ENCODE assay signal across 11 mouse cellular contexts in genomic region chr3:115768761-115769530, GRCm38 (mm10). TPM values are rescaled to one million over a fixed set of nuclear protein-coding genes. Genes with fewer than 3 reads are reported as not detected.
A peak's percentile ranks its signal among the peaks of the same experiment; 100 is the strongest.
DNase-seq lines count a peak whose midpoint lies in the region; ATAC-seq and TF ChIP-seq lines count a peak whose summit lies in the region.
"Had no signal": no experiment of that assay in that cellular context is flagged by ENCODE, and none has a peak within 500 bp of the region (broad histone marks: within the 10 kb centered on the region; RNA-seq: fewer than 3 reads in every experiment).

No protein-coding gene starts in this region.

- no peak for DNase-seq in CH12.LX (ENCODE audit: extremely low read depth)
- peak; percentile 57 for DNase-seq in adrenal gland, postnatal 14 days
- DNase-seq in heart, postnatal 0 days (ENCODE audit: low spot score) = peak; percentile 77
- no peak for DNase-seq in natural killer cell, adult 2 months (ENCODE audit: low spot score in 2 of 2)
- DNase-seq in left cerebral cortex, adult 11 months (ENCODE audit: low spot score) = no peak
- no peak for DNase-seq in yolk sac, embryonic 10.5 days (ENCODE audit: low spot score)
- DNase-seq in spleen, adult 18-20 months = no peak
- DNase-seq: cerebellum, postnatal 14 days had no signal

- H3K4me3 ChIP-seq in CH12.LX (replicated peaks in 1 of 3; ENCODE audit: low read depth in 2 of 3, low read length in 2 of 3, poor library complexity in 1 of 3) = no peak overlapping the region
- H3K4me3 ChIP-seq in heart, postnatal 0 days (ENCODE audit: low read depth, low read length) = no peak overlapping the region
- no peak overlapping the region for H3K4me3 ChIP-seq in liver, embryonic 12.5 days
- H3K4me3 ChIP-seq: hindbrain, embryonic 13.5 days had no signal

- TF ChIP-seq CTCF in CH12.LX (conservative IDR thresholded peaks at IDR 0.05 in 1 of 2, IDR thresholded peaks at IDR 0.05 in 1 of 2; ENCODE audit: low read depth in 2 of 2, low read length in 2 of 2) = no peak
- TF ChIP-seq CTCF in heart, postnatal 0 days (IDR thresholded peaks at IDR 0.05; ENCODE audit: low read depth) = no peak

- H3K79me2 ChIP-seq in CH12.LX (replicated peaks; ENCODE audit: control insufficient read depth, extremely low read depth, insufficient read depth, poor library complexity, severe bottlenecking) = no peaks in the 10 kb centered on the region

- H3K4me2 ChIP-seq in CH12.LX (ENCODE audit: insufficient read depth, low read depth, poor library complexity, severe bottlenecking) = no peak overlapping the region
- no peak overlapping the region for H3K4me2 ChIP-seq in heart, postnatal 0 days (ENCODE audit: low read depth, low read length)
- H3K4me2 ChIP-seq in liver, embryonic 12.5 days = no peak overlapping the region
- H3K4me2 ChIP-seq: hindbrain, embryonic 13.5 days had no signal

- dilution Hi-C loops in CH12.LX (cut with MboI; ENCODE audit: extremely low pct_ligation_motif_present, extremely low pct_unique_long_range_greater_than_20kb, low sequenced_read_pairs) = no loop called here

- H3K36me3 ChIP-seq in CH12.LX (replicated peaks in 1 of 2; ENCODE audit: control insufficient read depth in 1 of 2, insufficient read depth in 1 of 2, low read length in 1 of 2) = no peaks in the 10 kb centered on the region
- H3K36me3 ChIP-seq in heart, postnatal 0 days (replicated peaks; ENCODE audit: control insufficient read depth, insufficient read depth, low read length) = no peaks in the 10 kb centered on the region
- H3K36me3 ChIP-seq in liver, embryonic 12.5 days = no peaks in the 10 kb centered on the region
- H3K36me3 ChIP-seq: hindbrain, embryonic 13.5 days had no signal

- H3K9me3 ChIP-seq in CH12.LX (replicated peaks; ENCODE audit: low read length) = no peaks in the 10 kb centered on the region
- no peaks in the 10 kb centered on the region for H3K9me3 ChIP-seq in heart, postnatal 0 days (replicated peaks; ENCODE audit: control insufficient read depth, low read length)
- H3K9me3 ChIP-seq in liver, embryonic 12.5 days (replicated peaks) = no peaks in the 10 kb centered on the region
- H3K9me3 ChIP-seq: hindbrain, embryonic 13.5 days had no signal

- TF ChIP-seq EP300 in CH12.LX (IDR thresholded peaks at IDR 0.05; ENCODE audit: low read length) = no peak
- peak; percentile 95 for TF ChIP-seq EP300 in heart, postnatal 0 days (IDR thresholded peaks at IDR 0.05; ENCODE audit: low read depth)

- no peak for TF ChIP-seq POLR2A in CH12.LX (IDR thresholded peaks at IDR 0.05; ENCODE audit: low read depth, low read length)

- H3K9ac ChIP-seq in CH12.LX (ENCODE audit: insufficient read depth, low read depth) = no peak overlapping the region
- no peak overlapping the region for H3K9ac ChIP-seq in heart, postnatal 0 days (replicated peaks; ENCODE audit: low read depth, low read length)
- no peak overlapping the region for H3K9ac ChIP-seq in liver, embryonic 12.5 days
- H3K9ac ChIP-seq: hindbrain, embryonic 13.5 days had no signal

- TF ChIP-seq RAD21 in CH12.LX (IDR thresholded peaks at IDR 0.05; ENCODE audit: low read depth, low read length) = no peak

- 0 out of 4 replicates have a peak, but pooled peaks cover 0 to 2% of the 10 kb centered on the region in 2 experiments for H3K4me1 ChIP-seq in CH12.LX (ENCODE audit: control insufficient read depth in 1 of 2, insufficient read depth in 2 of 2)
- peaks cover 10% of the 10 kb centered on the region for H3K4me1 ChIP-seq in heart, postnatal 0 days (ENCODE audit: control insufficient read depth, insufficient read depth)
- no peaks in the 10 kb centered on the region for H3K4me1 ChIP-seq in liver, embryonic 12.5 days
- H3K4me1 ChIP-seq: hindbrain, embryonic 13.5 days had no signal

- peak; percentile 79 for ATAC-seq in heart, postnatal 0 days (ENCODE audit: insufficient read depth, low read depth)
- peak; percentile 37; the same call in 1 of the 2 replicates for ATAC-seq in liver, embryonic 12.5 days

- H3K27me3 ChIP-seq in CH12.LX (replicated peaks) = no peaks in the 10 kb centered on the region
- no peaks in the 10 kb centered on the region for H3K27me3 ChIP-seq in heart, postnatal 0 days (ENCODE audit: control insufficient read depth, insufficient read depth, low read length)
- H3K27me3 ChIP-seq in liver, embryonic 12.5 days (replicated peaks) = no peaks in the 10 kb centered on the region
- H3K27me3 ChIP-seq: hindbrain, embryonic 13.5 days had no signal

- no peak overlapping the region for H3K27ac ChIP-seq in CH12.LX (ENCODE audit: insufficient read depth, low read depth)
- H3K27ac ChIP-seq in heart, postnatal 0 days (ENCODE audit: low read depth) = peak overlapping the region; percentile 86
- H3K27ac ChIP-seq in liver, embryonic 12.5 days = no peak overlapping the region
- H3K27ac ChIP-seq: hindbrain, embryonic 13.5 days; macrophage had no signal

- WGBS in heart, postnatal 0 days = 67% methylated on average over 19 of the region's 19 CpGs
- 51% methylated on average over 19 of the region's 19 CpGs for WGBS in liver, embryonic 12.5 days (ENCODE audit: insufficient replicate concordance)

- in situ Hi-C loops in CH12.LX (cut with MboI; ENCODE audit: low pct_ligation_motif_present, low pct_unique_long_range_greater_than_20kb, low sequenced_read_pairs) = no loop called here

TF ChIP-seq in CH12.LX, 34 proteins besides CTCF, POLR2A, EP300 and RAD21:
- 0 out of 2 replicates have a peak, but pooled peaks have one; percentile 17 for TF ChIP-seq ZNF384 (IDR thresholded peaks at IDR 0.05; ENCODE audit: low read depth, low read length)
- no peak for TF ChIP-seq MYC (IDR thresholded peaks at IDR 0.05; ENCODE audit: low read depth, low read length)

RNA-seq across cellular contexts. Expression of gene S1pr1, which starts 54.1 kb away (rescaled TPM):
- total RNA-seq in CH12.LX (2012; rRNA removed) (1.4 and 1.8 TPM in 2 replicates), CH12.LX (2014; rRNA removed) (4.1 and 4.6 TPM in 2 replicates)
- 6.1 and 7.1 TPM in 2 replicates for polyA plus RNA-seq in CH12.LX (2012; ENCODE audit: insufficient read length, low read depth)
- 50.8 and 66.3 TPM in 2 replicates for total RNA-seq in adrenal gland, postnatal 14 days (2021)
- 160 and 192 TPM in 2 replicates for total RNA-seq in heart, postnatal 0 days (2014; rRNA removed; ENCODE audit: low replicate concordance)
- 66.1 and 74.6 TPM in 2 replicates for polyA plus RNA-seq in heart, postnatal 0 days (2015; fragmentation: Nextera tagmentation; extraction: Ambion mirVana)
- 10.0 and 10.5 TPM in 2 replicates for polyA plus RNA-seq in liver, embryonic 12.5 days (2016; fragmentation: Nextera tagmentation; extraction: Ambion mirVana)

Comparison
In these comparisons a context has a peak if more than half of its experiments do, and no peak if none do; other contexts are left out.
1. DNase-seq: peak in adrenal gland, postnatal 14 days (single experiment) and heart, postnatal 0 days (single experiment); none in CH12.LX (single experiment), natural killer cell, adult 2 months (0 of 2), left cerebral cortex, adult 11 months (single experiment), yolk sac, embryonic 10.5 days (single experiment) and spleen, adult 18-20 months (0 of 2).